Mouse (Mus musculus) midbrain, postnatal 0 days (tissue): ENCODE data around the gene Efna1. TPM values are rescaled to one million over a fixed set of nuclear protein-coding genes. Genes with fewer than 3 reads are reported as not detected.
A peak's percentile ranks its signal among the peaks of the same experiment; 100 is the strongest.

Experiments
- ATAC-seq: fragments of 200-750 bp; cut with Nextera tagmentation; 2 replicates; pipeline ENCODE4 v1.8.0; 2017; ENCODE audit warnings: moderate number of reproducible peaks, mild to moderate bottlenecking, moderate TSS enrichment, moderate library complexity; ENCODE audit not compliant: low FRiP score
- DNase-seq: peaks from one replicate; pipeline ENCODE4 v3.0.0-alpha.2; 2015; ENCODE audit warnings: low spot score
- H3K27ac ChIP-seq: fragments of 300-500 bp; sonication (generic); 2 replicates; pipeline ENCODE4 v1.5.1; 2014; ENCODE audit warnings: low read depth, mild to moderate bottlenecking, low read length, mixed read lengths
- H3K27me3 ChIP-seq: fragments of 300-500 bp; sonication (generic); 2 replicates; pipeline ENCODE4 v1.6.1; 2014; ENCODE audit warnings: low read length, control low read depth, mixed read lengths; ENCODE audit not compliant: insufficient read depth
- H3K36me3 ChIP-seq: fragments of 300-500 bp; sonication (generic); 2 replicates; pipeline ENCODE4 v1.6.1; 2014; ENCODE audit warnings: low read length, control low read depth, mixed read lengths; ENCODE audit not compliant: insufficient read depth
- H3K4me1 ChIP-seq: fragments of 300-500 bp; sonication (generic); 2 replicates; pipeline ENCODE4 v1.6.1; 2014; ENCODE audit warnings: mild to moderate bottlenecking, control low read depth, antibody characterized with exemption, low read length, mixed read lengths; ENCODE audit not compliant: insufficient read depth
- H3K4me2 ChIP-seq: fragments of 300-500 bp; sonication (generic); 2 replicates; pipeline ENCODE4 v1.6.1; 2014; ENCODE audit warnings: low read depth, mild to moderate bottlenecking, low read length, mixed read lengths; ENCODE audit not compliant: poor library complexity, severe bottlenecking
- H3K4me3 ChIP-seq: fragments of 300-500 bp; sonication (generic); 2 replicates; pipeline ENCODE4 v1.5.1; 2014; ENCODE audit warnings: low read depth, mild to moderate bottlenecking, low read length, moderate library complexity
- H3K9ac ChIP-seq: fragments of 300-500 bp; sonication (generic); replicated peaks from 2 replicates; pipeline ENCODE4 v1.6.1; 2014; ENCODE audit warnings: mild to moderate bottlenecking, low read length, moderate library complexity, mixed read lengths; ENCODE audit not compliant: poor library complexity, severe bottlenecking
- H3K9me3 ChIP-seq: fragments of 300-500 bp; sonication (generic); 2 replicates; pipeline ENCODE4 v1.6.1; 2016; ENCODE audit warnings: low read length, control low read depth
- CTCF ChIP-seq: IDR thresholded peaks from 2 replicates; pipeline ENCODE4 v1.5.1; 2016; ENCODE audit warnings: antibody characterized with exemption, mild to moderate bottlenecking
- WGBS: fragments of 180-500 bp; shearing (Covaris S2); extraction: QIAGEN DNeasy Blood & Tissue Kit; methylation state at CpG from one replicate; pipeline ENCODE4 v1.1.7; 2014; 5-methylcytosine and 5-hydroxymethylcytosine counted together
- polyA plus RNA-seq: library from polyadenylated mRNA; unstranded; fragments of >200 nt; fragmentation: Nextera tagmentation; extraction: Ambion mirVana; gene quantifications from 2 replicates; pipeline ENCODE4 v1.2.1, GENCODE M21; 2015
- total RNA-seq: library from RNA; depleted of rRNA; stranded (reverse); fragments of >200 nt; gene quantifications from 2 replicates; pipeline ENCODE4 v1.2.3, GENCODE M21; 2014

The Efna1 gene
- total and polyA plus RNA-seq, 2 experiments from 2014 or later, result 6.6 to 9.4 TPM

GRCm38 (mm10) chr3:89271760-89272159, 9.2 kb downstream of the Efna1 start:
- Histone ChIP-seq H3K9ac (no peak overlapping the region), H3K9me3 (no peaks in the 10 kb centered on the region), H3K4me2 (no peak overlapping the region), H3K4me1 (peaks cover 11% of the 10 kb centered on the region; the same call in 1 of the 2 replicates), H3K27me3 (no peaks in the 10 kb centered on the region), H3K27ac (no peak overlapping the region), H3K36me3 (0 out of 2 replicates have a peak, but pooled peaks cover 3% of the 10 kb centered on the region), H3K4me3 (no peak overlapping the region)
- DNase-seq (no peak), ATAC-seq (no peak)
- 57% methylated on average over 6 of the region's 6 CpGs for WGBS
- TF ChIP-seq CTCF, result no peak

GRCm38 (mm10) chr3:89270891-89271290, 10.1 kb downstream of the Efna1 start:
- no peaks in the 10 kb centered on the region for H3K9me3 ChIP-seq
- no peaks in the 10 kb centered on the region for H3K27me3 ChIP-seq
- DNase-seq (no peak), ATAC-seq (no peak)
- 65% methylated on average over 6 of the region's 6 CpGs for WGBS
- 0 out of 2 replicates have a peak, but pooled peaks cover 3% of the 10 kb centered on the region for H3K36me3 ChIP-seq
- peaks cover 11% of the 10 kb centered on the region; the same call in 1 of the 2 replicates for H3K4me1 ChIP-seq
- H3K4me3 ChIP-seq, result peak overlapping the region; percentile 54
- H3K27ac ChIP-seq, result 0 out of 2 replicates have a peak overlapping the region, but pooled peaks have one; percentile 63
- peak overlapping the region; percentile 76; the same call in 1 of the 2 replicates for H3K9ac ChIP-seq
- TF ChIP-seq CTCF, result no peak
- H3K4me2 ChIP-seq, result peak overlapping the region; percentile 72

- H3K4me2 ChIP-seq, result peak within 1 kb of the TSS; percentile 72
- peak within 1 kb of the TSS; percentile 63 for H3K27ac ChIP-seq
- no peaks in the 10 kb centered on the region for H3K27me3 ChIP-seq
- TF ChIP-seq CTCF, result peak; percentile 69
- H3K36me3 ChIP-seq, result 0 out of 2 replicates have a peak, but pooled peaks cover 3% of the 10 kb centered on the region
- H3K4me1 ChIP-seq, result peaks cover 11% of the 10 kb centered on the region; the same call in 1 of the 2 replicates
- peak within 1 kb of the TSS; percentile 76 for H3K9ac ChIP-seq
- peak; percentile 70 for ATAC-seq
- peak within 1 kb of the TSS; percentile 54 for H3K4me3 ChIP-seq
- no peaks in the 10 kb centered on the region for H3K9me3 ChIP-seq
- WGBS, result 2% methylated on average over 39 of the region's 39 CpGs
- peak; percentile 74 for DNase-seq
Observed at GRCm38 (mm10) chr3:89270051-89270755, 10.7 kb downstream of the Efna1 start, which contains the start of gene Slc50a1. Slc50a1 (minus strand) TSS chr3:89270570.

GRCm38 (mm10) chr3:89268916-89269315, 12.0 kb downstream of the Efna1 start:
- no peak for TF ChIP-seq CTCF
- H3K36me3 ChIP-seq, result 0 out of 2 replicates have a peak, but pooled peaks cover 3% of the 10 kb centered on the region
- peak overlapping the region; percentile 72; the same call in 1 of the 2 replicates for H3K4me2 ChIP-seq
- no peak overlapping the region for H3K4me3 ChIP-seq
- no peak for ATAC-seq
- peaks cover 11% of the 10 kb centered on the region; the same call in 1 of the 2 replicates for H3K4me1 ChIP-seq
- no peak overlapping the region for H3K27ac ChIP-seq
- 58% methylated on average over 8 of the region's 8 CpGs for WGBS
- no peak for DNase-seq
- no peak overlapping the region for H3K9ac ChIP-seq
- H3K9me3 ChIP-seq, result no peaks in the 10 kb centered on the region
- H3K27me3 ChIP-seq, result no peaks in the 10 kb centered on the region

- H3K27ac ChIP-seq, result peak overlapping the region; percentile 78
- peak overlapping the region; percentile 93 for H3K4me2 ChIP-seq
- peak overlapping the region; percentile 66 for H3K4me3 ChIP-seq
- 0 out of 2 replicates have a peak, but pooled peaks cover 3% of the 10 kb centered on the region for H3K36me3 ChIP-seq
- peaks cover 11% of the 10 kb centered on the region; the same call in 1 of the 2 replicates for H3K4me1 ChIP-seq
- DNase-seq (peak; percentile 91), ATAC-seq (peak; percentile 82)
- no peaks in the 10 kb centered on the region for H3K27me3 ChIP-seq
- WGBS, result under 1% methylated on average over 20 of the region's 20 CpGs
- peak overlapping the region; percentile 90 for H3K9ac ChIP-seq
- no peaks in the 10 kb centered on the region for H3K9me3 ChIP-seq
- TF ChIP-seq CTCF, result no peak
Observed at GRCm38 (mm10) chr3:89266439-89266893, 14.5 kb downstream of the Efna1 start.

- no peaks in the 10 kb centered on the region for H3K27me3 ChIP-seq
- H3K4me3 ChIP-seq, result no peak overlapping the region
- H3K27ac ChIP-seq, result no peak overlapping the region
- WGBS, result 73% methylated on average over 10 of the region's 10 CpGs
- ATAC-seq, result no peak
- H3K9ac ChIP-seq, result no peak overlapping the region
- H3K36me3 ChIP-seq, result no peaks in the 10 kb centered on the region
- no peaks in the 10 kb centered on the region for H3K9me3 ChIP-seq
- peaks cover 4% of the 10 kb centered on the region; the same call in 1 of the 2 replicates for H3K4me1 ChIP-seq
- DNase-seq, result no peak
- no peak overlapping the region for H3K4me2 ChIP-seq
- TF ChIP-seq CTCF, result no peak
Observed at GRCm38 (mm10) chr3:89262417-89262816, 18.5 kb downstream of the Efna1 start.
